In the genomic region with DNA sequence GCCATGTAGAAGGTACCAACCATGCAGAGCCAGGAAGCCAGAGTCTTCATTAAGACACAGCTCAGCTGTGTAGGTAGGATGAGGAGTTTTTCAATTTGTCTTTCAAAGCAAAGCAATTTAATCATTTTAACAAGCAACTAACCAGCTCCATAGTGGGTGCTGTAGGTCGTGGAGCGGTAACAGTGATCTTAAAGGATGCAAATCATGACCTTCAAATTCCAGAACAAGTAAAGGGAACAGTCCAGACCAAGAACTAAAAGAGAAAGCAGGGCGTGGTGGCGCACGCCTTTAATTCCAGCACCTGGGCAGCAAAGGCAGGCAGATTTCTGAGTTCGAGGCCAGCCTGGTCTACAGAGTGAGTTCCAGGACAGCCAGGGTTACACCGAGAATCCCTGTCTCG, we compare ENCODE assay signal across 25 mouse cellular contexts.
DNase-seq lines count a peak whose midpoint lies in the region; ATAC-seq and TF ChIP-seq lines count a peak whose summit lies in the region.
"Had no signal": no experiment of that assay in that cellular context is flagged by ENCODE, and none has a peak within 500 bp of the region (broad histone marks: within the 10 kb centered on the region; RNA-seq: fewer than 3 reads in every experiment).

No protein-coding gene starts in this region.

- no peaks in the 10 kb centered on the region for H3K9me3 ChIP-seq in intestine, embryonic 16.5 days (ENCODE audit: control insufficient read depth, low read length)
- H3K9me3 ChIP-seq in intestine, postnatal 0 days (ENCODE audit: control insufficient read depth) = no peaks in the 10 kb centered on the region
- H3K9me3 ChIP-seq: embryonic facial prominence, embryonic 13.5 days; embryonic facial prominence, embryonic 15.5 days; forebrain, embryonic 10.5 days; forebrain, embryonic 12.5 days had no signal

- H3K4me1 ChIP-seq in intestine, embryonic 16.5 days (ENCODE audit: control insufficient read depth, insufficient read depth, low read length) = no peaks in the 10 kb centered on the region
- no peaks in the 10 kb centered on the region for H3K4me1 ChIP-seq in intestine, postnatal 0 days (replicated peaks; ENCODE audit: control insufficient read depth, insufficient read depth, low read length)
- H3K4me1 ChIP-seq: embryonic facial prominence, embryonic 15.5 days; forebrain, embryonic 12.5 days had no signal

- no peak overlapping the region for H3K9ac ChIP-seq in intestine, embryonic 16.5 days (ENCODE audit: low read depth, low read length)
- H3K9ac ChIP-seq in intestine, postnatal 0 days (ENCODE audit: low read depth, low read length) = no peak overlapping the region
- H3K9ac ChIP-seq: embryonic facial prominence, embryonic 13.5 days; embryonic facial prominence, embryonic 15.5 days; forebrain, embryonic 12.5 days had no signal

- no peak for DNase-seq in frontal cortex, postnatal 25 days (ENCODE audit: low spot score in 2 of 2)
- peak; percentile 67 for DNase-seq in ZHBTc4 (ENCODE audit: low read depth, low spot score)
- no peak for DNase-seq in adrenal gland, postnatal 10 days
- DNase-seq: adrenal gland, adult 8-10 months; adrenal gland, postnatal 25 days; B cell, adult 2 months; cerebellum, adult 11 months; cerebellum, adult 18-20 months; cerebellum, adult 8-10 months; cerebellum, adult 9-11 months; cerebellum, postnatal 14 days; cerebellum, postnatal 36 days; embryo, embryonic 11 days had no signal

- peak; percentile 23; the same call in 1 of the 2 replicates for ATAC-seq in frontal cortex, adult (ENCODE audit: low TSS enrichment)
- no peak for ATAC-seq in intestine, embryonic 16.5 days
- no peak for ATAC-seq in intestine, postnatal 0 days
- ATAC-seq: CD4-positive, CD25-positive, alpha-beta regulatory T cell, adult 4 months; forebrain, embryonic 14.5 days; forebrain, embryonic 16.5 days had no signal

- peak overlapping the region; percentile 6; the same call in 1 of the 2 replicates for H3K27ac ChIP-seq in intestine, embryonic 16.5 days (ENCODE audit: low read length)
- H3K27ac ChIP-seq in intestine, postnatal 0 days (ENCODE audit: low read depth, low read length) = no peak overlapping the region
- H3K27ac ChIP-seq: embryonic facial prominence, embryonic 13.5 days; embryonic facial prominence, embryonic 15.5 days; forebrain, embryonic 10.5 days; forebrain, embryonic 12.5 days had no signal

- TF ChIP-seq CTCF in intestine, postnatal 0 days (IDR thresholded peaks at IDR 0.05; ENCODE audit: low read depth) = no peak

- H3K4me2 ChIP-seq in intestine, embryonic 16.5 days (ENCODE audit: low read depth, low read length) = no peak overlapping the region
- H3K4me2 ChIP-seq in intestine, postnatal 0 days (replicated peaks; ENCODE audit: low read depth) = no peak overlapping the region
- H3K4me2 ChIP-seq: embryonic facial prominence, embryonic 13.5 days; embryonic facial prominence, embryonic 15.5 days; forebrain, embryonic 12.5 days had no signal

- no peaks in the 10 kb centered on the region for H3K27me3 ChIP-seq in intestine, embryonic 16.5 days (replicated peaks; ENCODE audit: control insufficient read depth, insufficient read depth, low read length)
- no peaks in the 10 kb centered on the region for H3K27me3 ChIP-seq in intestine, postnatal 0 days (replicated peaks; ENCODE audit: control insufficient read depth, insufficient read depth, low read length)
- H3K27me3 ChIP-seq: CH12.LX; embryonic facial prominence, embryonic 13.5 days; embryonic facial prominence, embryonic 15.5 days; forebrain, embryonic 12.5 days had no signal

- WGBS in intestine, embryonic 16.5 days = 90% methylated on average over 8 of the region's 8 CpGs
- WGBS in intestine, postnatal 0 days = 92% methylated on average over 8 of the region's 8 CpGs

- H3K36me3 ChIP-seq in intestine, embryonic 16.5 days (ENCODE audit: control insufficient read depth, insufficient read depth, low read length) = no peaks in the 10 kb centered on the region
- H3K36me3 ChIP-seq in intestine, postnatal 0 days (ENCODE audit: control insufficient read depth, insufficient read depth) = no peaks in the 10 kb centered on the region
- H3K36me3 ChIP-seq: embryonic facial prominence, embryonic 13.5 days; embryonic facial prominence, embryonic 15.5 days; forebrain, embryonic 10.5 days; forebrain, embryonic 12.5 days had no signal

- no peak overlapping the region for H3K4me3 ChIP-seq in intestine, embryonic 16.5 days (ENCODE audit: low read length)
- no peak overlapping the region for H3K4me3 ChIP-seq in intestine, postnatal 0 days (ENCODE audit: low read depth, low read length)
- H3K4me3 ChIP-seq: embryonic facial prominence, embryonic 13.5 days; embryonic facial prominence, embryonic 15.5 days; erythroblast, embryonic 14.5 days; forebrain, embryonic 10.5 days; forebrain, embryonic 12.5 days had no signal
